Mouse (Mus musculus) liver, adult 2 months (tissue): ENCODE data around the gene Dpf3. TPM values are rescaled to one million over a fixed set of nuclear protein-coding genes. Genes with fewer than 3 reads are reported as not detected.

Experiments used
- DNase-seq: peaks from one replicate; pipeline ENCODE4 v3.0.0-alpha.2; 2011; ENCODE audit warnings: low read depth, low spot score; ENCODE audit errors: extremely low read depth
- H3K27ac ChIP-seq: fragments of 200-500 bp; replicated peaks from 2 replicates; pipeline ENCODE4 v1.5.1; 2012; ENCODE audit warnings: low read depth, mild to moderate bottlenecking, control low read depth, inconsistent platforms, low read length; ENCODE audit not compliant: insufficient read depth
- H3K27me3 ChIP-seq: fragments of 200-500 bp; 2 replicates; pipeline ENCODE4 v1.6.1; 2012; ENCODE audit warnings: mild to moderate bottlenecking, moderate library complexity, low read length, inconsistent platforms; ENCODE audit not compliant: control insufficient read depth, insufficient read depth
- H3K36me3 ChIP-seq: fragments of 200-500 bp; 2 replicates; pipeline ENCODE4 v1.6.1; 2012; ENCODE audit warnings: low read length, inconsistent platforms; ENCODE audit not compliant: control insufficient read depth, insufficient read depth
- H3K4me1 ChIP-seq: fragments of 200-500 bp; 2 replicates; pipeline ENCODE4 v1.6.1; 2011; ENCODE audit warnings: low read length; ENCODE audit not compliant: control insufficient read depth, insufficient read depth
- H3K4me3 ChIP-seq: fragments of 200-500 bp; 2 replicates; pipeline ENCODE4 v1.5.1; 2011; ENCODE audit warnings: low read depth, mild to moderate bottlenecking, control low read depth, low read length, moderate library complexity; ENCODE audit not compliant: insufficient read depth
- H3K79me2 ChIP-seq: fragments of 200-500 bp; 2 replicates; pipeline ENCODE4 v1.6.1; 2012; ENCODE audit warnings: inconsistent platforms, mild to moderate bottlenecking, low read length, moderate library complexity; ENCODE audit not compliant: control insufficient read depth, insufficient read depth
- H3K9ac ChIP-seq: fragments of 200-500 bp; 2 replicates; pipeline ENCODE4 v1.6.1; 2012; ENCODE audit warnings: low read depth, mild to moderate bottlenecking, control low read depth, inconsistent platforms, low read length
- CTCF ChIP-seq: fragments of 200-500 bp; IDR thresholded peaks from 2 replicates; pipeline ENCODE4 v1.5.1; 2011; ENCODE audit warnings: low read depth, low read length, control low read depth
- POLR2A ChIP-seq: fragments of 200-500 bp; IDR thresholded peaks from 2 replicates; pipeline ENCODE4 v1.6.1; 2011; ENCODE audit warnings: low read length, control low read depth; ENCODE audit not compliant: insufficient read depth; ENCODE audit errors: extremely low read depth
- WGBS: fragments of 180-500 bp; shearing (Covaris S2); methylation state at CpG from one replicate; pipeline ENCODE4 v1.1.7; 2018; 5-methylcytosine and 5-hydroxymethylcytosine counted together
- polyA plus RNA-seq: library from polyadenylated mRNA; depleted of rRNA; stranded (reverse); fragments of >200 nt; gene quantifications from 2 replicates; pipeline ENCODE4 v1.2.3, GENCODE M21; 2012
- total RNA-seq: library from RNA; depleted of rRNA; stranded (reverse); fragments of >200 nt; gene quantifications from 2 replicates; pipeline ENCODE4 v1.2.3, GENCODE M21; 2014

Gene Dpf3
- total and polyA plus RNA-seq, 2 experiments = 1.6 to 2.4 TPM

DNA sequence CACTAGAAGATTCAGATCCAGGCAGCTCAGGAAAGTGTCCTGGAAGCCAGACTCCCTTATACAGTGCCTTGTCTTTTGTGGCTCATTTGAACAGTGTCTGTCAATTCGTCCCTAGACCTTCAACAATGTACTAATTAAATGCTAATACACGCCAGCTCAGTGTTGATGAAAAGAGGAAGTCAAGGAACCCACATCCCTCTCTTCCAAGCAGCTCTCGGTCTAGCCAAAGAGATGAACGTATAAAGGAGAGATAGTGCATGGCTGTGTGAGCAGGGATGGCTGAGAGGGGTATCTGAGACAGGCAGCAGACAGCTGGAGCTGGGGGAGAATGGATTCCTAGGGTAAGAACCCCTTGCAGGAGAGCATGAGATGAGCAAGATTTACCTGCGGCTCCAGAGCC is 189.2 kb downstream of the Dpf3 start:
- WGBS = 93% methylated on average over 5 of the region's 5 CpGs
- no peaks in the 10 kb centered on the region for H3K36me3 ChIP-seq
- H3K4me1 ChIP-seq = no peaks in the 10 kb centered on the region
- no peaks in the 10 kb centered on the region for H3K27me3 ChIP-seq
- H3K27ac ChIP-seq = no peak overlapping the region
- no peak overlapping the region for H3K4me3 ChIP-seq
- H3K79me2 ChIP-seq = no peaks in the 10 kb centered on the region
- TF ChIP-seq POLR2A = no peak
- no peak for TF ChIP-seq CTCF
- H3K9ac ChIP-seq = no peak overlapping the region
- DNase-seq = no peak

DNA sequence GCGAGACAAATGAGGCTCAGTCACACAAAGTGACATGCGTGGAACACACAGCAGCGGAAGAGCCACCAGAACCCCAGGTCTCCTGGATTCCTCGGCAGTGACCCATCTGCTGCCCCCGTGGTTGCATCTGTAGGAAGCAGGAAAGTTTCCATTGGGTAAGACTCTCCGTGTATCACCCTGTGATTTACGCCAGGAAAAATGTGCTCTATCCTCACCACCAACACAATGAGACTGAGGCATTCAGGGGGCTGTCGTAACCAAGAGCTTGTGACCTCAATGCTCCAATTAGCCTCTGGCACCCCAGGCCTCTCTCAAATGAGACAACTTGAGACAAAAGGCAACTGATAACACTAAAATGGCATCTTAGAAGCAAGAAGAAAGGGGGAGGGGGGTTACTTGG is 192.5 kb downstream of the Dpf3 start:
- H3K36me3 ChIP-seq = no peaks in the 10 kb centered on the region
- no peak overlapping the region for H3K4me3 ChIP-seq
- TF ChIP-seq CTCF (no peak), POLR2A (no peak)
- no peaks in the 10 kb centered on the region for H3K4me1 ChIP-seq
- no peak for DNase-seq
- no peak overlapping the region for H3K9ac ChIP-seq
- no peaks in the 10 kb centered on the region for H3K79me2 ChIP-seq
- no peaks in the 10 kb centered on the region for H3K27me3 ChIP-seq
- no peak overlapping the region for H3K27ac ChIP-seq
- 88% methylated on average over 8 of the region's 8 CpGs for WGBS

DNA sequence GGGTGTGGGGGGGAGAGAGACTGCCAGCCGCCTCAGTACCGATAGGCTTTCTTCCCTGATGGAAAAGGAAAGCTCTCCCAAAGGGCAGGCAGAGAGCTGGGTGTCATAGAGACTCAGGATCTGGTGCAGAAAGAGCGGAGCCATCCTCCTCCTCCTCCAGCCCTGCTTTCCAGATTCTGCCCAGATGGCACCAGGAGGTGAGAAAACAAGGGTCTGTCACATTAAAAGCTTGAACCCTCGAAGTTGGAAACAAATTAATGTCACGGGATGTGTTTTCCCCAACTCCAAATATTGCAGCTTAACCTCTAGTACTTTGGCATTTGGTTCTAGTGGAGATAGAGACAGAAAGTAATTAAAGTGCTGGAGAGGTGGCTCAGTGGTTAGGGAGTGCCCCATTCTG is 195.6 kb downstream of the Dpf3 start:
- Histone ChIP-seq H3K4me3 (no peak overlapping the region), H3K36me3 (no peaks in the 10 kb centered on the region), H3K4me1 (no peaks in the 10 kb centered on the region), H3K27me3 (no peaks in the 10 kb centered on the region), H3K79me2 (no peaks in the 10 kb centered on the region), H3K9ac (no peak overlapping the region), H3K27ac (no peak overlapping the region)
- DNase-seq = no peak
- 89% methylated on average over 5 of the region's 5 CpGs for WGBS
- TF ChIP-seq CTCF (no peak), POLR2A (no peak)

DNA sequence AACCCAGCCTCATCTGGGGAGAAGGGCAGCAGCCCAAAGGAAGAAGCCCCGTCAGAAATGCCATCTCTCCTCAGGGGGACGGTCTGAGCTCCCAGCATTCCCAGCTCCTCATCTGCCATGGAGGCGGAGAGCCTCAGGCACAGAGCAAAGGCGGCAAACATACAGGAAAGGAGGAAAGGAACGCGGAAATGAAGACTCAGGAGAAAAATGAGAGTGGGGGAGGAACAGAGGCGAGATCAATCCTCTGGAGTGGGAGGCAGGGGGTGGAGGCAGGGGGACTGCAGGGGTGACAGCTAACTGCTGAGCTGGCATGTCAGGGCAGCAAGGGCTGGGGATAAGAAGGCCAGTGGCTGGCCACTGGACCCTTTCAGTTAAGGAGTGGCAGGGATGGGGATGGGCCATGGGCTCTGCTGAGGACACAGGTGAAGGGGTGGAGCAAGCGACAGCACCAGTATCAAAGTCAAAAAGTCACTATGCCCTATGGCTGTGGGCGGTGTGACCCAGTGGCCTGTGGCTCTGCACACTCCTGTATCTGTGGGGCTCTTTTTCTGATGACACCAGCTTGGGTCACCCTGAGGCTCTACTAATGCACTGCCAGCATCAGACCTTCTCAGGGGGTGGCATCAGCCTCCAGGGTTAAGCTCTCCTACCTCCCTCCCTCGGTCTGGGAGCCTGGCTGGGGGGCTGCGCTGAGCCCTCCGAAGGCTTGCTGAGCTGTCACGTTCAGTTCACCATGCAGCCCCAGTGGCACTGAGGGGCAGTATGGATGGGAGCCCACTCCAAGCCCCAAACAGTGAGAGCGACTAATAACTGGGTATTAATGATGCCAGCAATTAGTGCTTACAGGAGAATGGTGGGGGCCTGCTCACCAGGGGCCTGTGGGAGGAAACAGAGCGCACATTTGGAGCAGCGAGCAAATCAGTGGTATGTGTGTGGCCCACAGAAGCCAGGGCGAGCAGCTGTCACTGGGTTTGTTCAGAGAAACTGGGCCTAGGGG is 200.7 kb downstream of the Dpf3 start:
- Histone ChIP-seq H3K9ac (no peak overlapping the region), H3K36me3 (no peaks in the 10 kb centered on the region), H3K4me1 (no peaks in the 10 kb centered on the region), H3K27me3 (no peaks in the 10 kb centered on the region; the same call in 1 of the 2 replicates), H3K4me3 (no peak overlapping the region), H3K27ac (no peak overlapping the region), H3K79me2 (no peaks in the 10 kb centered on the region)
- WGBS = 93% methylated on average over 17 of the region's 17 CpGs
- no peak for DNase-seq
- TF ChIP-seq CTCF (no peak), POLR2A (no peak)

DNA sequence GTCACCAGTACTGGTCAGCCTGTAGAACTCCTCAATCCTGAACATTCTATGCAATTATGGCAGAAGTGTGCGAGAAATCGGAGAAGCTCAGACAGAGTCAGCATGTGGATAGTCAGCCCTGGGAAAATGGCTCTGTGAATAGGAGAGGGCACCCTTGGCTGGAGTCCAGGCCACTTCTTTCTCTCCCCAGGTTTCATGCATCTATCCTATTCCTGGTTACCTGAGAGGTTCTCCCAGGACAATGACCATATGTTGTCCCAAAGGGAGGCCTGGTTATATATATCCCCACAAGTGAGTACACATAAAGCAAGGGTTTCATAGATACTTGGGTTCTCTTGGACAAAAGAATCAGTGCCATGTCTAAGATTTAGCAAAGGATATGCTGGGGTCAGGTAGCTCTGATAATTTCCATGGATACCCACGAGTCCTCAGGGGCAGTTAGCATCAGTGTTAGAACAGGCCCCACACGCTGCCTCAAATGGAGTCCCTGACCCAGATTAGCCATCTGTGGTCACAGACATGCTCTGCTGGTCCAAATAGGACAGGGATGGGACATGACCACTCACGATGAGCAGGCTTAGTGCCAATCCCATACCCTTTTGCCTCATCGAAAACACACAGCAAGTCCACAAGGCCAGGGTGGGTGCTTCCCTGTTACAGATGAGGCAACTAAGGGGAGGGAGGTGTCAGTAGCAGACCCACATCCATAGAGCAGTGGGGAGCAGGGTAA is 203.8 kb downstream of the Dpf3 start:
- H3K4me1 ChIP-seq = no peaks in the 10 kb centered on the region
- no peak overlapping the region for H3K27ac ChIP-seq
- no peak for DNase-seq
- no peaks in the 10 kb centered on the region for H3K36me3 ChIP-seq
- no peaks in the 10 kb centered on the region; the same call in 1 of the 2 replicates for H3K27me3 ChIP-seq
- 94% methylated on average over 6 of the region's 6 CpGs for WGBS
- H3K79me2 ChIP-seq = no peaks in the 10 kb centered on the region
- no peak overlapping the region for H3K4me3 ChIP-seq
- no peak for TF ChIP-seq CTCF
- TF ChIP-seq POLR2A = no peak
- no peak overlapping the region for H3K9ac ChIP-seq
